Mouse (Mus musculus) heart, adult 8-10 months (tissue): Measurements from ENCODE around the gene Dusp18. TPM values are rescaled to one million over a fixed set of nuclear protein-coding genes. Genes with fewer than 3 reads are reported as not detected.
A peak's percentile ranks its signal among the peaks of the same experiment; 100 is the strongest.
"Not testable (repeated sequence)": the region's sequence is repeated elsewhere in the genome, so short reads cannot be mapped to it uniquely, and the experiment has no call there.

Source experiments
- DNase-seq: peaks from one replicate; pipeline ENCODE4 v3.0.0; 2022; ENCODE audit warnings: low spot score
- total RNA-seq, 4 experiments: library from RNA; stranded (reverse); gene quantifications; 2 replicates each; pipeline ENCODE4 v1.2.4; 2022

The Dusp18 gene
- total RNA-seq, 4 experiments from 2014 or later: 31.5 to 52.7 (median 36.9) TPM

- no peak for DNase-seq
These were observed 1.1 kb upstream of the Dusp18 start for GRCm38 (mm10) chr11:3893970-3894369.

- DNase-seq: no peak
These were observed 418 bp downstream of the Dusp18 start for GRCm38 (mm10) chr11:3895458-3895857.

GRCm38 (mm10) chr11:3895933-3896332 lies 893 bp downstream of the Dusp18 start:
- no peak for DNase-seq

- no peak for DNase-seq
These were observed 5.3 kb downstream of the Dusp18 start for GRCm38 (mm10) chr11:3900296-3900695.

- no peak for DNase-seq
These were observed 7.5 kb downstream of the Dusp18 start for GRCm38 (mm10) chr11:3902516-3902915.

GRCm38 (mm10) chr11:3903046-3903445 lies 8.0 kb downstream of the Dusp18 start:
- peak; percentile 42 for DNase-seq

GRCm38 (mm10) chr11:3904673-3905072 lies 9.6 kb downstream of the Dusp18 start:
- DNase-seq: no peak

GRCm38 (mm10) chr11:3905446-3905845 lies 10.4 kb downstream of the Dusp18 start:
- DNase-seq: no peak

- no peak for DNase-seq
These were observed 14.2 kb downstream of the Dusp18 start for GRCm38 (mm10) chr11:3909236-3909635.

GRCm38 (mm10) chr11:3910513-3911310 lies 15.7 kb downstream of the Dusp18 start:
- DNase-seq: no peak

- DNase-seq: not testable (repeated sequence)
These were observed 16.4 kb downstream of the Dusp18 start for GRCm38 (mm10) chr11:3911440-3911839.

GRCm38 (mm10) chr11:3912100-3912874 lies 17.2 kb downstream of the Dusp18 start:
- DNase-seq: no peak

GRCm38 (mm10) chr11:3912875-3913271 lies 17.8 kb downstream of the Dusp18 start:
- peak; percentile 12 for DNase-seq

GRCm38 (mm10) chr11:3913316-3914108 lies 18.5 kb downstream of the Dusp18 start:
- DNase-seq: peak; percentile 94

GRCm38 (mm10) chr11:3914109-3914840 lies 19.2 kb downstream of the Dusp18 start, which contains the start of gene Slc35e4:
Gene Slc35e4, minus strand, starts transcription at chr11:3914664.
- DNase-seq: peak; percentile 78

GRCm38 (mm10) chr11:3918738-3919137 lies 23.7 kb downstream of the Dusp18 start:
- no peak for DNase-seq

- no peak for DNase-seq
These were observed 25.4 kb downstream of the Dusp18 start for GRCm38 (mm10) chr11:3920476-3920875.

GRCm38 (mm10) chr11:3921281-3921850 lies 26.3 kb downstream of the Dusp18 start:
- DNase-seq: peak; percentile 36

GRCm38 (mm10) chr11:3922115-3922514 lies 27.1 kb downstream of the Dusp18 start:
- DNase-seq: no peak

GRCm38 (mm10) chr11:3922731-3923130 lies 27.7 kb downstream of the Dusp18 start:
- no peak for DNase-seq

- DNase-seq: no peak
These were observed 30.9 kb downstream of the Dusp18 start for GRCm38 (mm10) chr11:3925916-3926315.
